Mouse (Mus musculus) erythroblast, embryonic 14.5 days (primary cell): ENCODE measurements around the gene Cxcr4. TPM values are rescaled to one million over a fixed set of nuclear protein-coding genes. Genes with fewer than 3 reads are reported as not detected.

ENCODE experiments used
- H3K27me3 ChIP-seq: 2 replicates; pipeline ENCODE4 v1.6.1; 2012; ENCODE audit warnings: inconsistent platforms; ENCODE audit not compliant: control insufficient read depth
- H3K36me3 ChIP-seq: 2 replicates; pipeline ENCODE4 v1.6.1; 2012; ENCODE audit warnings: mild to moderate bottlenecking, inconsistent platforms; ENCODE audit not compliant: control insufficient read depth
- H3K4me1 ChIP-seq: 2 replicates; pipeline ENCODE4 v1.6.1; 2012; ENCODE audit warnings: inconsistent platforms; ENCODE audit not compliant: control insufficient read depth
- H3K4me3 ChIP-seq: replicated peaks from 2 replicates; pipeline ENCODE3; 2012; ENCODE audit warnings: moderate library complexity, mild to moderate bottlenecking, inconsistent platforms
- H3K9me3 ChIP-seq: 2 replicates; pipeline ENCODE4 v1.6.1; 2012; ENCODE audit warnings: low read length, inconsistent platforms, mixed read lengths; ENCODE audit not compliant: control insufficient read depth
- GATA1 ChIP-seq: IDR thresholded peaks from 2 replicates; pipeline ENCODE4 v1.6.1; 2012; ENCODE audit warnings: low read length, inconsistent platforms, mixed read lengths
- TAL1 ChIP-seq: IDR thresholded peaks from 3 replicates; pipeline ENCODE4 v1.6.1; 2012; ENCODE audit warnings: low read length, inconsistent platforms, mixed read lengths
- polyA plus RNA-seq: library from polyadenylated mRNA; stranded (reverse); fragments of >175 nt; gene quantifications from 2 replicates; pipeline ENCODE4 v1.2.3, GENCODE M21; 2012

Gene Cxcr4
- polyA plus RNA-seq, 1 experiment: not detected

- Histone ChIP-seq H3K36me3 (no peaks in the 10 kb centered on the region), H3K4me1 (no peaks in the 10 kb centered on the region), H3K27me3 (no peaks in the 10 kb centered on the region), H3K4me3 (no peak overlapping the region), H3K9me3 (no peaks in the 10 kb centered on the region)
- TF ChIP-seq GATA1 (no peak), TAL1 (no peak)
Measured at GRCm38 (mm10) chr1:128602018-128602687, 10.1 kb upstream of the Cxcr4 start.

GRCm38 (mm10) chr1:128601307-128601706, 9.2 kb upstream of the Cxcr4 start:
- H3K27me3 ChIP-seq: no peaks in the 10 kb centered on the region
- no peaks in the 10 kb centered on the region for H3K4me1 ChIP-seq
- H3K4me3 ChIP-seq: no peak overlapping the region
- no peaks in the 10 kb centered on the region for H3K36me3 ChIP-seq
- H3K9me3 ChIP-seq: no peaks in the 10 kb centered on the region
- TF ChIP-seq GATA1 (no peak), TAL1 (no peak)

GRCm38 (mm10) chr1:128600549-128600948, 8.5 kb upstream of the Cxcr4 start:
- no peak for TF ChIP-seq TAL1
- no peak for TF ChIP-seq GATA1
- Histone ChIP-seq H3K4me1 (no peaks in the 10 kb centered on the region), H3K4me3 (no peak overlapping the region), H3K9me3 (no peaks in the 10 kb centered on the region), H3K36me3 (no peaks in the 10 kb centered on the region), H3K27me3 (peaks cover 2% of the 10 kb centered on the region)

DNA sequence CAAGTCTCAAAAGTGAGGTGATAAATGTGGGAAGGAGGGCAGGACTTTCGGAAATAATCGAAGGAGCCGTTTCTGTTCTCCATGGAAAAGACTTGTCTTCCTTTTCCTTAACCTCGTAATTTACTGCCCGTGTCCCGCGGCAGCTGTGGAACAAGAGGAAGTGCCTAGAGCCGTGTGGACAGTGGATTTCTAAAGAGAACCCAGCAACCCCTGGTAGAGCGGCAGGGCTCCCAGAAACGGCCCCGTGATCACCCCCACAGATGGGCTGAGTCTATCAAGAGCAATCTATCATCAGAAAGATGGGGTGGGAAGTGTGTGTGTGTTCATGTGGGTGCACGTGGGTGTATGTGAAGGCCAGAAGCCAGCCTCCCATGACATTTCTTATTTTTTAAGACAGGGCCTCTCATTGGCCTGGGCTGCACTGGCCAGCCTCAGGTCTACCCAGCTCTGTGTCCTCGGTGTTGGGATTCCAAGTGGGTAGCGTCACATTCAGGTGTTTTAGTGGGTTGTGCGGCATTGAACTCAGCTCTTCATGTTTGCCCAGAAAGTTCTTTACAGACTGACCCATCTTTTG, 5.2 kb upstream of the Cxcr4 start:
- Histone ChIP-seq H3K4me1 (no peaks in the 10 kb centered on the region), H3K4me3 (no peak overlapping the region), H3K9me3 (no peaks in the 10 kb centered on the region), H3K27me3 (peaks cover 32% of the 10 kb centered on the region), H3K36me3 (no peaks in the 10 kb centered on the region)
- no peak for TF ChIP-seq GATA1

DNA sequence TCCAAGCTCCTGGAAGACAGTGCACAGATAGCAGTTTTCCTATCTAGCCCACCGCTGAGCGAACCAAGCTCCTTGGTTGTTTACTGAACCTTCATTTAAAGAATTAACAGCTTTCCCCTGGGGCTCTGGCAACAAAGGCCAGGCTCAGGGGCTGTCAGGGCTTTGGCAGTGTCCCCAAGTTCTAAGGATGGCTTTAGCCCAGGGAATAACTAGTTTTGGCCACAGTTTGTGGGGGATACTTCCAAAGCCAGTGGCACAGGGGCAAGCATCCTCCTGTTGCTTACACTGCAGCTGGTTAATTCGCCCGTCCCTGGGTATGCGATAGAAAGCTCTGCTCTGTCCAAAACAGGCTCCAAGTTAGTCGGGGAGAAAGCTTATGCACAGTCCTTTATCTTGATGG, 3.4 kb upstream of the Cxcr4 start:
- TF ChIP-seq TAL1: no peak
- TF ChIP-seq GATA1: no peak
- peaks cover 2% of the 10 kb centered on the region; the same call in 1 of the 2 replicates for H3K9me3 ChIP-seq
- H3K27me3 ChIP-seq: peaks cover 50% of the 10 kb centered on the region
- no peak overlapping the region for H3K4me3 ChIP-seq
- H3K4me1 ChIP-seq: no peaks in the 10 kb centered on the region
- no peaks in the 10 kb centered on the region for H3K36me3 ChIP-seq

- peaks cover 54% of the 10 kb centered on the region for H3K27me3 ChIP-seq
- no peak overlapping the region for H3K4me3 ChIP-seq
- no peaks in the 10 kb centered on the region for H3K4me1 ChIP-seq
- no peaks in the 10 kb centered on the region for H3K36me3 ChIP-seq
- TF ChIP-seq TAL1: no peak
- no peak for TF ChIP-seq GATA1
- peaks cover 2% of the 10 kb centered on the region; the same call in 1 of the 2 replicates for H3K9me3 ChIP-seq
Measured at GRCm38 (mm10) chr1:128595105-128595420, 3.0 kb upstream of the Cxcr4 start.

DNA sequence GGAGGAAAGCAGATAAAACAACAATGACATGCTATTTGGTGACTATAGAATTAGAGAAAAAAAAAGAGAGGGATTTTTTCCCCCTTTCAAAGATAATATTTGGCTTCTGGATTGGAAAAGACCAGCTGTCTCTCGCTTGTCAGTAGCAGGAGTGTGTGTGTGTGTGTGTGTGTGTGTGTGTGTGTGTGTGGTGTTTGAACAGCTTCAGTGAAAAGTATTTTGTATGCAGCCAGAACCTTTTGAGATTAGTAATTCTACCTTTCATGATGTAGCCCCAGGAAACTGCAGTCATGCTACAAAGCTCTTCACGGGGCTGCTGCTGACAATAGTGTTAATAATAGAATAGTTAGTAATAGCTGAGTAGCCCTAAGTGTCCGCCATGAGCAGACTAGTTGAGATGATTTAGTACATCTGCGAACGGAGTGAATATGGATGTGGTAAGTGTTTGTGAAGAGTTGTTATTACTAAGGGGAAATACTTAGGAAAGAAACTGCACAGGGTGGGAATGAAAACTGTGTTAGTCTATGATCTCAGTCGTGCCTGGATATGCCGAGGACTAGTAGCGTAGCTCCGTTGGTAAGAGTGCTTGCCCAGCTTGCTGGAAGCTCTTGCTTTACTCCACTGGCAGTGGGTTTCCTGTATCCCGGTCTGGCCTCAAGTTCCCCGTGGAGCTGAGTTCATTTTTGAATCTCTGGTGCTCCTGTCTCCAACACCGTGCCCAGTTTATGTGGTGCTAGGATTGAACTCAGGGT, 2.4 kb upstream of the Cxcr4 start:
- H3K9me3 ChIP-seq: peaks cover 2% of the 10 kb centered on the region; the same call in 1 of the 2 replicates
- no peak for TF ChIP-seq GATA1
- TF ChIP-seq TAL1: no peak

GRCm38 (mm10) chr1:128592961-128593501, 938 bp upstream of the Cxcr4 start:
- peaks cover 67% of the 10 kb centered on the region for H3K27me3 ChIP-seq
- no peaks in the 10 kb centered on the region for H3K36me3 ChIP-seq
- H3K4me1 ChIP-seq: no peaks in the 10 kb centered on the region
- H3K9me3 ChIP-seq: peaks cover 2% of the 10 kb centered on the region; the same call in 1 of the 2 replicates
- TF ChIP-seq TAL1 (no peak), GATA1 (no peak)
- no peak overlapping the region for H3K4me3 ChIP-seq

More for the DNA sequence above, 2.4 kb upstream of the Cxcr4 start:
- Histone ChIP-seq H3K4me3 (no peak overlapping the region), H3K4me1 (no peaks in the 10 kb centered on the region), H3K27me3 (peaks cover 59% of the 10 kb centered on the region), H3K36me3 (no peaks in the 10 kb centered on the region)

DNA sequence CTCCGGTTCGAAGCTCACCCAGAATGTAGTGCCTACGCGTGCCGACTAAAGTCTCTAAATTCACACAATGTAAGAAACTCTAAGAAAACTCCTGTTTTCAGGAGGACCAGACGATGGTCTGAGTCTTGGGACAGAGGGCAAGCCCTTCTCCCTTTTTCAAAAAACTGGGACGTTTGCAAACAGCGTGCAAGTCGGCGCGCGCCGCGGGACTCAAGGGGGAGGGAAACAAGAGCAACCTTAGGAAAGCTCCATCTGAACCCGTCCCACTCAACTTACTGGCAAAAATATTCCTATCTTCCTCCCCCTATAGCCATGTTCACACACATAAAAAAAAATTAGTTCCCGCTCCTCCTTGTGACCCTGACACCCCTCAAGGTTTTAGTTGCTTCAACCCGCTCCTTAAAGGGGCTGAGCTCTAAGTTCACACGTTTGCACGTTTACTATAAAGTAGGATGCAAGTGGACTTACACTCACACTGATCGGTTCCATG, 327 bp downstream of the Cxcr4 start:
- Histone ChIP-seq H3K9me3 (peaks cover 2% of the 10 kb centered on the region; the same call in 1 of the 2 replicates), H3K36me3 (no peaks in the 10 kb centered on the region), H3K4me3 (peak overlapping the region; percentile 38), H3K27me3 (peaks cover 67% of the 10 kb centered on the region), H3K4me1 (no peaks in the 10 kb centered on the region)
- no peak for TF ChIP-seq GATA1
- TF ChIP-seq TAL1: no peak
